Mouse (Mus musculus): ENCODE measurements around the gene Srd5a2. TPM values are rescaled to one million over a fixed set of nuclear protein-coding genes. Genes with fewer than 3 reads are reported as not detected.

The Srd5a2 gene
- total RNA-seq, 2 experiments from 2014 or later, result not detected

DNA sequence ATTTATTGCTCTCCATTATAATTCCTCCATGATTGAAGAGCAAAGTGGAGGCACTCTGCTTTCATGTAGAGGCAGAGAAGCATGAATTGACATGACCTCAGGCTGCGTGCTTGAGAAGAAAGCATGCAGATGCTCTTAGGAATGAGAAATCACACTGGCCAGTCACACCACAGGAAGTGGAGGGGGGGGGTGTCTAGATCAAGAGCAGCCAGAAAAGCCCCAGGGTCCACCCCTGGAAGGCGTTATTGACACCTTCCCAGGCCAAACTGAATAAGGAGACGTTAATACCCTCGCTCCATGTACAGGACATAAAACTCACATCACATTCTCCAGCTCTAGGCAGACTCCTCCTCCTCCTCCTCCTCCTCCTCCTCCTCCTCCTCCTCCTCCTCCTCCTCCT lies 63.2 kb downstream of the Srd5a2 start:
- DNase-seq, result no peak

DNA sequence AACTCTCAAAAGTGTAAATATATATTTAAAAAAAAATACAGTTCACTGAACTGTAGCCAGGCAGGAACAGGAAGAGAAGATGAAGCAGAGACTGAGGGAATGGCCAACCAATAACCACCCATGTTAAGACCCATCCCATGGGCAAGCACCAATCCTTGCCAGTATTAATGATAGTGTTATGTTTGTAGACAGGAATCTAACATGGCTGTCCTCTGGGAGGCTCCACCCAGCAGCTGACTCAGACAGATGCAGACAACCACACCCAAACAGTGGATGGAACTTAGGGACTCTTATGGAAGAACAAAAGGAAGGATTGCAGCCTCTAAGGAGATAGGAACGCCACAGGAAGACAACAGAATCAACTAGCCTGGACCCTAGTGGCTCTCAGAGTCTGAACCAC lies 64.8 kb downstream of the Srd5a2 start:
- DNase-seq, result no peak

DNA sequence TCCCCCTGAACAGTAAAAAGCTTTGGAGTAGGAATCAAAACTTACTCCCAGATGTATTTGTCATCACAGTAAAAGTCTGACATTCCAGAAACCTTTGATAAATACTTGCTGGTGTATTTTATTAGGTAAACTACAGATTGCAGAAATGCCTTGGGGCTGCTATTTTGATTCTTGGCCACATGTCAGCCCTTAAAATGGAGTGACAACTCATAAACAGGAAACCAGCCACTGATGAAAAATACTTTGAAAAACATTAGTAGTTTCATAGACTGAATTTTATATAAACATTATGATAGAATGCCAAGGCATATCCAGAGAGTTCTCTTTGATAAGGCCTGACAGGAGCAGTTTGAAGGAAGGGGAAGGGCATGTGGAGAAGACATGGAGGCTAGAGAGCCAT lies 71.7 kb downstream of the Srd5a2 start:
- no peak for DNase-seq

DNA sequence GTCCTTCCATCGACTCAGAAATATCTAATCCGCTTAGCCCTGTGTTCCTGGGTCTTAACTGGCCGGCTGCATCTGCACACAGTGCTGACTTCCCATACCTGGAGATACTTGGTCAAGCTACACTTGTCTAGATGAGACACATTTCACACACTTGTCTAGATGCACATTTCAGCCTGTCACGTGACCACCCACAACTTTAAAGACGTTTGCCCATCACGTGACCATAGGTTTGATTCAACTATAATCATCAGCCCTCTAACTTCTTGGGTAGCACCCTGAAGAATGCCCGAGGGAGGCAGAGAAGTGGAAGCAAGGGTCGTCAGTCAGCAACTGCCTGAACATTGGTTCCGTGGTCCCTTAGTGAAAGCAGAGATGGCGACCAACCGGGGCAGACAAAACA lies 75.1 kb downstream of the Srd5a2 start:
- DNase-seq, result no peak

DNA sequence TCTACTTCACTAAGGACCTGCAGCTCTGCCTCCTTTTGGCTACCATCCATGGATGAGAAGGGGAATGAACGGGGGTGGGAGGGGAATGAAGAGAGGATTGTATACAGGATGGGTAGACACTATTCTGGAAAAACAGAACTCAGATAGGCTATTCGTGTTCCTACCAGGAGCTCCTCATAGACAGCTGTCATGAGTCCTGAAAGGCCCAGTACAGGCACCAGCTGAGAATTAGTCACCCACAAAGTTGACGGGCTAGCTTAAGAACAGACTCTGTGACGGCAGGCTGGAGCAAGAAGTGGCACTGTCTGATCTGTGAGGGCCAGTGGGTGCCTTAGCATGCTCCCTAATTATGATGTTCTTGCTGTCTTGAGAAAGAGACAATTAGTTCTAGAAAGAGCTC lies 76.4 kb downstream of the Srd5a2 start:
- no peak for DNase-seq

DNA sequence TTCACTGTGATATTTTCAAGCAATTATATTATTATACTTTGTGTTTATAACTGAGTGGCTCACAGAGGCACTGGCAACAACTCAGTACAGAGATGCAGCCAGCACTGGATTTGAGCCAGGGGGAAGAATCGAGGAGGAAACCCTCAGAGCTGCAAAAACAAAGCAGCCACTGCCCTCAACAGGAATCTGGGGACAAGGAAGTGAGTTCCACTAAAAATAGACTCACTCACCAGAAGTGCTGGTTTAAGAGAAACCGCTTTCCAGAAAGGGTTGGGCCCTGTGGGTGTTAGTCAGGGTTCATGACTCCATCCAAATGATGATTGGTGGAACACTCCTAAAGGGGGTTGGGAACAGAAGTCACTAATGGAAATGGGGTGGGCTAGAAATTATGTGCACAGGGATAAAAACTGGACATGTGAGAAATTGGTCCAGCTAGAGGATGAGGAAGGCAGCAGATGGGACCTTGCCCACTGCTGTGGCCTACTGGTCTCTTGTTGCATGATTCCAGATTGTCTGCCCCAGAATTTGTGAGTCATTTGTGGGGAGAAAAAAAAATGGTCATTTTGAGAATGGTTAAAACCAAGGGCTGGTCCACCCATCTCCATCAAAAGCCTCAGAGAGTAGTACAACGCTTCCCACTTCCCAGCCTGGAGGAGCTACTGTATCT lies 77.2 kb downstream of the Srd5a2 start:
- peak; percentile 80 for DNase-seq

Other genes starting within 250 kb of the Srd5a2 start
- gene Ehd3, start 243.8 kb downstream of the Srd5a2 start, total RNA-seq (2021), result 1 to 10 TPM; 2.6 to 3.1 TPM
- gene Xdh, start 97.7 kb downstream of the Srd5a2 start, total RNA-seq (2021), result 10 to 100 TPM; 31.3 to 39.1 TPM
- gene Memo1, start 247.6 kb upstream of the Srd5a2 start, total RNA-seq (2021), result 10 to 100 TPM; 50.8 to 58.1 TPM

Measured in gastrocnemius, postnatal 25 days (tissue).